Mouse (Mus musculus) small intestine, adult 2 months (tissue): ENCODE measurements around the gene Etfb.

Experiments
- CTCF ChIP-seq: fragments of 200-500 bp; IDR thresholded peaks from 2 replicates; pipeline ENCODE4 v1.5.1; 2012; ENCODE audit warnings: low read depth, mild to moderate bottlenecking, control low read depth, inconsistent platforms, low read length, moderate library complexity, mixed read lengths; ENCODE audit not compliant: insufficient replicate concordance, insufficient read length; ENCODE audit errors: extremely low read depth
- POLR2A ChIP-seq: fragments of 200-500 bp; IDR thresholded peaks from 2 replicates; pipeline ENCODE4 v1.6.1; 2012; ENCODE audit warnings: low read depth, mild to moderate bottlenecking, control low read depth, inconsistent platforms, low read length, moderate library complexity

GRCm38 (mm10) chr7:43402718-43403117, 41.2 kb upstream of the Etfb start:
- TF ChIP-seq CTCF = no peak
- TF ChIP-seq POLR2A = no peak
